Mouse (Mus musculus) limb, embryonic 11.5 days (tissue): ENCODE measurements at regions not wholly inside any gene's neighbourhood (a gene's known extent, or its start where the extent isn't known, plus 50 kb on each side); places are given as distances from the start of the nearest gene placed in this dataset.

Experiments
- ATAC-seq: fragments of 200-750 bp; cut with Nextera tagmentation; 2 replicates; pipeline ENCODE4 v1.8.0; 2017; ENCODE audit warnings: low read depth; ENCODE audit not compliant: insufficient number of reproducible peaks, low FRiP score, low TSS enrichment
- DNase-seq: peaks from one replicate; pipeline ENCODE4 v3.0.0-alpha.2; 2015; ENCODE audit warnings: low spot score
- H3K27ac ChIP-seq: fragments of 300-500 bp; sonication (generic); replicated peaks from 2 replicates; pipeline ENCODE4 v1.5.1; 2014; ENCODE audit warnings: low read depth, mild to moderate bottlenecking, low read length
- H3K27me3 ChIP-seq: fragments of 300-500 bp; sonication (generic); 2 replicates; pipeline ENCODE4 v1.6.1; 2014; ENCODE audit warnings: mild to moderate bottlenecking, low read length, mixed read lengths; ENCODE audit not compliant: control insufficient read depth, insufficient read depth
- H3K36me3 ChIP-seq: fragments of 300-500 bp; sonication (generic); 2 replicates; pipeline ENCODE4 v1.6.1; 2014; ENCODE audit warnings: mild to moderate bottlenecking, low read length, moderate library complexity, mixed read lengths; ENCODE audit not compliant: control insufficient read depth, insufficient read depth
- H3K4me1 ChIP-seq: fragments of 300-500 bp; sonication (generic); 2 replicates; pipeline ENCODE4 v1.6.1; 2014; ENCODE audit warnings: low read length, mixed read lengths; ENCODE audit not compliant: control insufficient read depth, insufficient read depth
- H3K4me2 ChIP-seq: fragments of 300-500 bp; sonication (generic); 2 replicates; pipeline ENCODE4 v1.6.1; 2014; ENCODE audit warnings: low read depth, mild to moderate bottlenecking, moderate library complexity; ENCODE audit not compliant: severe bottlenecking
- H3K4me3 ChIP-seq: fragments of 300-500 bp; sonication (generic); 2 replicates; pipeline ENCODE4 v1.5.1; 2014; ENCODE audit warnings: low read depth, low read length
- H3K9ac ChIP-seq: fragments of 300-500 bp; sonication (generic); 2 replicates; pipeline ENCODE4 v1.6.1; 2014; ENCODE audit warnings: mild to moderate bottlenecking, low read length
- H3K9me3 ChIP-seq: fragments of 300-500 bp; sonication (generic); 2 replicates; pipeline ENCODE4 v1.6.1; 2016; ENCODE audit warnings: low read length; ENCODE audit not compliant: control insufficient read depth
- WGBS: fragments of 180-500 bp; shearing (Covaris S2); extraction: QIAGEN DNeasy Blood & Tissue Kit; methylation state at CpG from one replicate; pipeline ENCODE4 v1.1.7; 2014; 5-methylcytosine and 5-hydroxymethylcytosine counted together

DNA sequence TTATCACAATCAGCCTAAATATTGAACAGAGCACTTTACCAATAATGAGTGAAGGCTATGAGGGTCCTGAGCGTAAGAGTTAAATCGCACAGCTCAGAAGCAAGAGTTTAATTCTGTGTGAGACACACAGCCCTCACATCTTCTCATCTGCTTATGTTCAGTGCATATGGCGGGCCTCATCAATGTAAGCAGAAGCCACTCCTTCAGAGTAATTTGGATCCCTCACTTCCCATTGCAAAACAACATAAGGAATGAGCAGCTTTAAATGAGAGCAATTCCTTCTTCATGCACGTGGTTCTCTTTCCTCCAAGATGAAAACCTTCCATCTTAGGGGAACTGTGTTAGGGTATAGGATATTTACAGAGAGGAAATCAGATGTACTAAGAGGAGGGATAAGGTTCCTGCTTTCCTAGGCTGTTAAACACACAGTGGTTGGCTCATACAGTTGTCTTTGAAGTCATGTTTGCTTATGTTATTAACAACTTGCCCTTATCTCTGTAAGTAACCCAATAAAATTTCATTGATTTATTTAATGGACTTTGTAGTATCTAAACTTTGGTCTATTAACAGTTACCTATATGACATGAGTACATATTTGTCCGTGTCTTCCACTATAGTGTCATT, 1774.2 kb downstream of the Efnb2 start:
- ATAC-seq, result no peak

DNA sequence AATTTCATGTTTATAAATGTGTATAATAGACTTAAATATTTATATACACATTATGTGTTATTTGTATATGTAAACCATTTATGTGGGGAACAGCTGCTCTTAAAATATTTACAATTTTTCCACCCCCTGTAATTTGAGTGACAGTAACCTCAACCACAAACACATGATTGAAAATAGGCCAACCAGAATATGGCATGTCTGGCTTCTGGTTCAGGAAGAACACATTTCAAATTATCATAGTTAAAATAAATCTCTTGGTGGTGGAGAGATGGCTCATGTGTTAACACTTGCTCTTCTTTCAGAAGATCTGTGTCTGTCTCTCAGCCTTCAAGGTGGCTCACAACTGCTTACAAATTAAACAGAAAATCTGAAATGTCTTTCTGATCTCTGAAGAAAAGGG, 1776.2 kb downstream of the Efnb2 start:
- H3K4me3 ChIP-seq, result no peak overlapping the region
- H3K9me3 ChIP-seq, result no peaks in the 10 kb centered on the region
- H3K4me1 ChIP-seq, result no peaks in the 10 kb centered on the region
- DNase-seq, result no peak
- H3K27ac ChIP-seq, result no peak overlapping the region
- H3K27me3 ChIP-seq, result no peaks in the 10 kb centered on the region
- no peak overlapping the region for H3K9ac ChIP-seq
- ATAC-seq, result no peak
- H3K36me3 ChIP-seq, result no peaks in the 10 kb centered on the region
- no peak overlapping the region for H3K4me2 ChIP-seq

More for the DNA sequence above, 1774.2 kb downstream of the Efnb2 start:
- H3K36me3 ChIP-seq, result no peaks in the 10 kb centered on the region
- H3K27me3 ChIP-seq, result no peaks in the 10 kb centered on the region
- no peak overlapping the region for H3K4me3 ChIP-seq
- H3K4me2 ChIP-seq, result no peak overlapping the region
- no peaks in the 10 kb centered on the region for H3K9me3 ChIP-seq
- H3K9ac ChIP-seq, result no peak overlapping the region
- H3K4me1 ChIP-seq, result no peaks in the 10 kb centered on the region
- no peak for DNase-seq
- 87% methylated on average over 5 of the region's 5 CpGs for WGBS
- H3K27ac ChIP-seq, result no peak overlapping the region

DNA sequence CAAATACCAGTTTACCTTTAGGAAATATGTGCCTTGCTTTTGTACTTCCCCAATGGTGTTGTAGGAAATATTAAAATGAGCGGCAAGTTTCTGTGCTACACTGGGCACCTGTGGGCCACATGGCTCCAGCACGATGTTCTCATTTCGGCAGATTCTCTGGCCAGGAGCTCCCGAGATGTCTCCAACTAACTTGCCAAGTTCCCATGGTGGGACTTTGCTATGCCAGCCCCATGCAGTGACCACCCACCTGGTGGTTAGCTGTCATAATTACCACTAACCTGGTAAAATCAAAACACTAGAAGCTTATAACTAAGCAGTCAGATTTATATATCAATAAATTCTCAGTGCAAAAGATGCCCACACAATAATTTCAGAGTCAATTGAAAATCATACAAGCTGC, 1777.5 kb upstream of the Slc10a2 start:
- Histone ChIP-seq H3K36me3 (no peaks in the 10 kb centered on the region), H3K27ac (no peak overlapping the region), H3K4me1 (no peaks in the 10 kb centered on the region), H3K9ac (no peak overlapping the region), H3K27me3 (no peaks in the 10 kb centered on the region), H3K4me2 (no peak overlapping the region), H3K9me3 (no peaks in the 10 kb centered on the region), H3K4me3 (no peak overlapping the region)
- 86% methylated on average over 4 of the region's 4 CpGs for WGBS
- DNase-seq, result no peak
- no peak for ATAC-seq
